Mouse (Mus musculus): ENCODE results near the gene Igf2.
A peak's percentile ranks its signal among the peaks of the same experiment; 100 is the strongest.

Gene Igf2

GRCm38 (mm10) chr7:142659181-142659681, 7.4 kb downstream of the Igf2 start:
- DNase-seq (ENCODE audit: low spot score) = peak; percentile 61

- peak; percentile 52 for DNase-seq (ENCODE audit: low spot score)
Measured at GRCm38 (mm10) chr7:142658681-142659180, 7.9 kb downstream of the Igf2 start.

GRCm38 (mm10) chr7:142657821-142658614, 8.6 kb downstream of the Igf2 start:
- peak; percentile 18 for DNase-seq (ENCODE audit: low spot score)

- DNase-seq (ENCODE audit: low spot score) = peak; percentile 36
Measured at GRCm38 (mm10) chr7:142657341-142657791, 9.2 kb downstream of the Igf2 start.

- DNase-seq (ENCODE audit: low spot score) = peak; percentile 24
Measured at GRCm38 (mm10) chr7:142656055-142656454, 10.6 kb downstream of the Igf2 start.

GRCm38 (mm10) chr7:142655633-142656032, 11.0 kb downstream of the Igf2 start:
- no peak for DNase-seq (ENCODE audit: low spot score)

GRCm38 (mm10) chr7:142653726-142654125, 12.9 kb downstream of the Igf2 start:
- no peak for DNase-seq (ENCODE audit: low spot score)

- DNase-seq (ENCODE audit: low spot score) = peak; percentile 32
Measured at GRCm38 (mm10) chr7:142646676-142647075, 19.9 kb downstream of the Igf2 start.

GRCm38 (mm10) chr7:142645045-142645444, 21.6 kb downstream of the Igf2 start:
- no peak for DNase-seq (ENCODE audit: low spot score)

- no peak for DNase-seq (ENCODE audit: low spot score)
Measured at GRCm38 (mm10) chr7:142636178-142636577, 30.4 kb downstream of the Igf2 start.

GRCm38 (mm10) chr7:142630691-142631090, 35.9 kb downstream of the Igf2 start:
- no peak for DNase-seq (ENCODE audit: low spot score)

- DNase-seq (ENCODE audit: low spot score) = no peak
Measured at GRCm38 (mm10) chr7:142629806-142630205, 36.8 kb downstream of the Igf2 start.

- DNase-seq (ENCODE audit: low spot score) = no peak
Measured at GRCm38 (mm10) chr7:142622180-142622579, 44.4 kb downstream of the Igf2 start.

- no peak for DNase-seq (ENCODE audit: low spot score)
Measured at GRCm38 (mm10) chr7:142613077-142613476, 53.5 kb downstream of the Igf2 start.

- DNase-seq (ENCODE audit: low spot score) = peak; percentile 78
Measured at GRCm38 (mm10) chr7:142610627-142611406, 55.8 kb downstream of the Igf2 start.

- no peak for DNase-seq (ENCODE audit: low spot score)
Measured at GRCm38 (mm10) chr7:142600921-142601320, 65.7 kb downstream of the Igf2 start.

Measured in retina, embryonic 14.5 days (tissue).